Mouse (Mus musculus): Measurements from ENCODE around the gene Frzb. TPM values are rescaled to one million over a fixed set of nuclear protein-coding genes. Genes with fewer than 3 reads are reported as not detected.

Gene Frzb
- polyA plus RNA-seq (2012; rRNA removed; ENCODE audit: low replicate concordance): 1.1 and 10.6 TPM in 2 replicates

DNA sequence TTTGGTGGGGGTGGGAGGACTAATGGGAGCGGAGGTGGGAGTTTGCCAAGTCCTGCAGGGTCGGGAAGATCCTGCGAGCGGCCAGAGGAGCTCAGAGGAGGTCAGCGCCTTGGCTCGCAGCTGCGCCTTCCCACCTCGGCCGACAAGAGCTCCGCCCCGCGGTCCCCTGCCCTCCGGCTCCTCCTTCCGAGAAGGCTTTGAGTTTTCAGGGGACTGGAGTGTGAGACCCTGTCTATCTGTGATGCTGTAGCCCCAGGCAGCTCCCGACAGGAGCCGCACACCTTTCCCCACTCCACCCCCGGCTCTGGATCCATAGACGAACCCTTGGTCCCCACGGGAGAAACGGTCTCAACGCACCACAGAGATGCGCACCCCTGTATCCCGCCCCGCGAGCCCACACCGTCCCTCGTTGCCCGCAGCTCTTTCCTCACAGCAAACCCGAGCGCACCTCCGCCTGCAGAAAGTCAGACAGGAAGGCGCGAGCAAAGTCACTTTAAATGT is at the start of gene Frzb:
Gene Frzb, minus strand, starts transcription at position 335 of the 501 bp plus-strand sequence.

Other genes starting within 250 kb of the Frzb start
- gene Prdx6b, start 155.2 kb downstream of the Frzb start, polyA plus RNA-seq (2012; rRNA removed; ENCODE audit: low replicate concordance): not detected in 2 replicates
- gene Dnajc10, start 132.2 kb downstream of the Frzb start, polyA plus RNA-seq (2012; rRNA removed; ENCODE audit: low replicate concordance): 18.2 and 39.6 TPM in 2 replicates
- gene Nckap1, start 133.8 kb upstream of the Frzb start, polyA plus RNA-seq (2012; rRNA removed; ENCODE audit: low replicate concordance): 51.9 and 52.5 TPM in 2 replicates
- 8.8 and 10.2 TPM in 2 replicates for gene Dusp19, start 169.4 kb upstream of the Frzb start, polyA plus RNA-seq (2012; rRNA removed; ENCODE audit: low replicate concordance)
- gene Nup35, start 169.6 kb upstream of the Frzb start, polyA plus RNA-seq (2012; rRNA removed; ENCODE audit: low replicate concordance): 23.1 and 30.4 TPM in 2 replicates

Data from subcutaneous adipose tissue, adult 2 months (tissue).